Mouse (Mus musculus) MEL (cell line): ENCODE measurements at regions not wholly inside any gene's neighbourhood (a gene's known extent, or its start where the extent isn't known, plus 50 kb on each side); places are given as distances from the start of the nearest gene placed in this dataset.

Source experiments
- CTCF ChIP-seq, 3 experiments: IDR thresholded peaks in 2 of 3; conservative IDR thresholded peaks in 1 of 3; 2 replicates each; pipeline ENCODE4 v1.5.1; 2011 to 2012; ENCODE audit warnings: low read length in 3 of 3, low read depth in 2 of 3, mild to moderate bottlenecking in 2 of 3, improper control_type of control experiment in 1 of 3, inconsistent platforms in 1 of 3, mixed read lengths in 1 of 3, moderate library complexity in 1 of 3; ENCODE audit not compliant: control insufficient read depth in 1 of 3, insufficient read depth in 1 of 3, poor library complexity in 1 of 3, severe bottlenecking in 1 of 3
- ELF1 ChIP-seq: IDR thresholded peaks from 2 replicates; pipeline ENCODE4 v1.6.1; 2014; ENCODE audit warnings: low read depth, mild to moderate bottlenecking, inconsistent platforms, low read length, improper control_type of control experiment, moderate library complexity
- EP300 ChIP-seq, 2 experiments: IDR thresholded peaks; 2 replicates each; pipeline ENCODE4 v1.6.1; 2011; ENCODE audit warnings: improper control_type of control experiment in 2 of 2, low read length in 2 of 2, low read depth in 1 of 2, mild to moderate bottlenecking in 1 of 2
- GABPA ChIP-seq: IDR thresholded peaks from 2 replicates; pipeline ENCODE4 v1.6.1; 2012; ENCODE audit warnings: low read depth, mild to moderate bottlenecking, inconsistent platforms, low read length, improper control_type of control experiment, moderate library complexity
- HCFC1 ChIP-seq: IDR thresholded peaks from 2 replicates; pipeline ENCODE4 v1.6.1; 2012; ENCODE audit warnings: low read depth, mild to moderate bottlenecking, inconsistent platforms, low read length, improper control_type of control experiment, moderate library complexity
- MYC ChIP-seq: IDR thresholded peaks from 2 replicates; pipeline ENCODE4 v1.6.1; 2011; ENCODE audit warnings: low read depth, mild to moderate bottlenecking, low read length, improper control_type of control experiment, moderate library complexity
- NRF1 ChIP-seq: IDR thresholded peaks from 2 replicates; pipeline ENCODE4 v1.6.1; 2014; ENCODE audit warnings: low read depth, mild to moderate bottlenecking, inconsistent platforms, low read length, improper control_type of control experiment, moderate library complexity; ENCODE audit not compliant: poor library complexity, insufficient read depth, severe bottlenecking
- POLR2A ChIP-seq, 2 experiments: IDR thresholded peaks; 2 replicates each; pipeline ENCODE4 v1.6.1; 2011 to 2012; ENCODE audit warnings: low read length in 2 of 2, mild to moderate bottlenecking in 2 of 2, control low read depth in 1 of 2, improper control_type of control experiment in 1 of 2, low read depth in 1 of 2, moderate library complexity in 1 of 2; ENCODE audit not compliant: control insufficient read depth in 1 of 2, insufficient read depth in 1 of 2, poor library complexity in 1 of 2
- POLR2AphosphoS5 ChIP-seq: IDR thresholded peaks from 2 replicates; pipeline ENCODE4 v1.6.1; 2012; ENCODE audit warnings: low read depth, borderline replicate concordance, mild to moderate bottlenecking, inconsistent platforms, low read length, moderate library complexity, mixed read lengths
- SMC3 ChIP-seq: IDR thresholded peaks from 2 replicates; pipeline ENCODE4 v1.6.1; 2011; ENCODE audit warnings: low read depth, low read length, improper control_type of control experiment
- USF2 ChIP-seq, 2 experiments: IDR thresholded peaks; 2 replicates each; pipeline ENCODE4 v1.6.1; 2011 to 2012; ENCODE audit warnings: improper control_type of control experiment in 2 of 2, low read length in 2 of 2, borderline replicate concordance in 1 of 2, inconsistent platforms in 1 of 2, low read depth in 1 of 2, mild to moderate bottlenecking in 1 of 2; ENCODE audit not compliant: insufficient read depth in 1 of 2
- ZKSCAN1 ChIP-seq: IDR thresholded peaks from 2 replicates; pipeline ENCODE4 v1.6.1; 2012; ENCODE audit warnings: low read depth, mild to moderate bottlenecking, inconsistent platforms, low read length, improper control_type of control experiment, moderate library complexity

DNA sequence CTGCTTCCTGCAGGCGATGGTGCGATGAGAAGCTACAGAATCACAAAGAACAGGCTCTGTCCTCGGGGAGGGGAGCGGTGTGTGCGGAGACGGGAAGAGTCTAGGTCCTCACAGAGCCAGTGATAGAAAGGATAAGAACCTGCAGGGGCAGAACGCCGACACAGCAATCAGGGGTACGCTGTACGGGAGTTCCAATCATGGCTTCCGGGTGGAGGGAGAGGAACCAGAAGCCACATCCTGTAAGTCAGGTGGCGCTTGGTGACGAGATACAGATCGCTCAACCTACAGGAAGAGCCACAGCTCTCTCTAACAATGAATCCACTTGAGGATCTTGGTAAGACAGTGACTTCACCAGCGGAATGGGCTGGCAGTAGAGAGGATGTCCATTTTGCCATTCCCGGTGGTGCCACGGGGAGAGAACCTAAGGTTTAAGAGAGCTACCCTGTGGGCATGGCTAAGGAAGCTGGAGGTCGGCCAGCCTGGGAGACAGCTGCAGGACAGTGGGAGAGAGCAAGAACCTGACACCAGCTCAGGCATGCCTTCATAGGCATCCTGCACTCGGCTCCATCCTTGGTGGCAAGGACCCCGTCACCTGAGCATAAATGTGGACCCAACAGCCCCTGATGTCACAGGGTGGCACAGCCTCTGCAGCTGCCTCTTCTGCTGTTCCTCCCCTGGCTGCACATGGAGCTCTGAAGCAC lies 137.9 kb upstream of the Azi2 start:
- TF ChIP-seq POLR2A (IDR thresholded peaks at IDR 0.05; ENCODE audit: control insufficient read depth in 1 of 2, insufficient read depth in 1 of 2, low read depth in 1 of 2, low read length in 2 of 2, poor library complexity in 1 of 2) (no peak), NRF1 (no peak), ZKSCAN1 (no peak), CTCF (IDR thresholded peaks at IDR 0.05 in 2 of 3, conservative IDR thresholded peaks at IDR 0.05 in 1 of 3; ENCODE audit: control insufficient read depth in 1 of 3, insufficient read depth in 1 of 3, low read depth in 2 of 3, low read length in 3 of 3, poor library complexity in 1 of 3, severe bottlenecking in 1 of 3) (no peak), ELF1 (no peak), HCFC1 (no peak), GABPA (no peak), POLR2AphosphoS5 (no peak), EP300 (IDR thresholded peaks at IDR 0.05; ENCODE audit: low read depth in 1 of 2, low read length in 2 of 2) (no peak), SMC3 (no peak), USF2 (IDR thresholded peaks at IDR 0.05; ENCODE audit: borderline replicate concordance in 1 of 2, insufficient read depth in 1 of 2, low read depth in 1 of 2, low read length in 2 of 2) (no peak), MYC (no peak)
